Mouse (Mus musculus) urinary bladder, postnatal 14 days (tissue): ENCODE data around the gene Dlx1.

Experiments used
- DNase-seq: peaks from one replicate; pipeline ENCODE4 v3.0.0; 2021; ENCODE audit warnings: low spot score

Gene Dlx1

GRCm38 (mm10) chr2:71546640-71547071, 18.7 kb downstream of the Dlx1 start, which contains the start of gene Dlx2:
TSS of gene Dlx2 (minus strand) at chr2:71546754.
- DNase-seq: no peak

- peak; percentile 70 for DNase-seq
Measured at GRCm38 (mm10) chr2:71547829-71548228, 19.9 kb downstream of the Dlx1 start.

- no peak for DNase-seq
Measured at GRCm38 (mm10) chr2:71550330-71550729, 22.4 kb downstream of the Dlx1 start.

- DNase-seq: no peak
Measured at GRCm38 (mm10) chr2:71551704-71552103, 23.8 kb downstream of the Dlx1 start.

GRCm38 (mm10) chr2:71556071-71556470, 28.2 kb downstream of the Dlx1 start:
- DNase-seq: no peak

- DNase-seq: no peak
Measured at GRCm38 (mm10) chr2:71566466-71566865, 38.6 kb downstream of the Dlx1 start.

GRCm38 (mm10) chr2:71573736-71574135, 45.8 kb downstream of the Dlx1 start:
- no peak for DNase-seq

- DNase-seq: no peak
Measured at GRCm38 (mm10) chr2:71577059-71577458, 49.1 kb downstream of the Dlx1 start.

GRCm38 (mm10) chr2:71580632-71581466, 52.9 kb downstream of the Dlx1 start:
- peak; percentile 72 for DNase-seq

GRCm38 (mm10) chr2:71581488-71581887, 53.6 kb downstream of the Dlx1 start:
- DNase-seq: no peak
